Mouse (Mus musculus) CH12.LX (cell line): ENCODE measurements around the gene Baiap2l1. TPM values are rescaled to one million over a fixed set of nuclear protein-coding genes. Genes with fewer than 3 reads are reported as not detected.

Experiments used
- DNase-seq: peaks from one replicate; pipeline ENCODE4 v3.0.0-alpha.2; 2013; ENCODE audit errors: extremely low read depth
- H3K27ac ChIP-seq: 2 replicates; pipeline ENCODE4 v1.5.1; 2012; ENCODE audit warnings: low read depth, mild to moderate bottlenecking, control low read depth, moderate library complexity; ENCODE audit not compliant: insufficient read depth
- H3K27me3 ChIP-seq: replicated peaks from 2 replicates; pipeline ENCODE3; 2012; ENCODE audit warnings: inconsistent platforms
- H3K36me3 ChIP-seq, 2 experiments: replicated peaks in 1 of 2; 2 replicates each; pipeline versions ENCODE3 to v1.6.1; 2012; ENCODE audit warnings: inconsistent platforms in 1 of 2, low read length in 1 of 2, mild to moderate bottlenecking in 1 of 2, mixed read lengths in 1 of 2, moderate library complexity in 1 of 2; ENCODE audit not compliant: control insufficient read depth in 1 of 2, insufficient read depth in 1 of 2
- H3K4me1 ChIP-seq, 2 experiments: 2 replicates each; pipeline ENCODE4 v1.6.1; 2012; ENCODE audit warnings: inconsistent platforms in 1 of 2, moderate library complexity in 1 of 2; ENCODE audit not compliant: insufficient read depth in 2 of 2, control insufficient read depth in 1 of 2
- H3K4me2 ChIP-seq: 2 replicates; pipeline ENCODE4 v1.6.1; 2012; ENCODE audit warnings: low read depth, mild to moderate bottlenecking, control low read depth; ENCODE audit not compliant: poor library complexity, insufficient read depth, severe bottlenecking
- H3K4me3 ChIP-seq, 3 experiments: fragments of 150-350 bp in 1 of 3; sonication (generic) in 1 of 3; replicated peaks in 1 of 3; 2 replicates each; pipeline versions ENCODE3 to v1.5.1; 2011 to 2012; ENCODE audit warnings: low read depth in 2 of 3, low read length in 2 of 3, mild to moderate bottlenecking in 2 of 3, moderate library complexity in 2 of 3, control low read depth in 1 of 3, improper control_type of control experiment in 1 of 3, inconsistent platforms in 1 of 3, mixed read lengths in 1 of 3; ENCODE audit not compliant: poor library complexity in 1 of 3
- H3K79me2 ChIP-seq: replicated peaks from 2 replicates; pipeline ENCODE4 v1.6.1; 2012; ENCODE audit warnings: mild to moderate bottlenecking, moderate library complexity; ENCODE audit not compliant: control insufficient read depth, poor library complexity, insufficient read depth, severe bottlenecking; ENCODE audit errors: extremely low read depth
- H3K9ac ChIP-seq: 2 replicates; pipeline ENCODE4 v1.6.1; 2012; ENCODE audit warnings: low read depth, mild to moderate bottlenecking, control low read depth, moderate library complexity; ENCODE audit not compliant: insufficient read depth
- H3K9me3 ChIP-seq: replicated peaks from 2 replicates; pipeline ENCODE3; 2012; ENCODE audit warnings: low read length, inconsistent platforms, mixed read lengths
- BHLHE40 ChIP-seq: IDR thresholded peaks from 2 replicates; pipeline ENCODE4 v1.6.1; 2011; ENCODE audit warnings: mild to moderate bottlenecking, low read depth, low read length, improper control_type of control experiment
- CHD1 ChIP-seq: IDR thresholded peaks from 2 replicates; pipeline ENCODE4 v1.6.1; 2012; ENCODE audit warnings: low read depth, low read length, improper control_type of control experiment, inconsistent platforms
- CHD2 ChIP-seq: IDR thresholded peaks from 2 replicates; pipeline ENCODE4 v1.6.1; 2011; ENCODE audit warnings: low read length, improper control_type of control experiment
- CTCF ChIP-seq, 2 experiments: IDR thresholded peaks in 1 of 2; conservative IDR thresholded peaks in 1 of 2; 2 replicates each; pipeline ENCODE4 v1.5.1; 2011 to 2012; ENCODE audit warnings: low read depth in 2 of 2, low read length in 2 of 2, improper control_type of control experiment in 1 of 2, inconsistent platforms in 1 of 2, mild to moderate bottlenecking in 1 of 2, moderate library complexity in 1 of 2
- E2F4 ChIP-seq: IDR thresholded peaks from 2 replicates; pipeline ENCODE4 v1.6.1; 2011; ENCODE audit warnings: low read depth, low read length, improper control_type of control experiment; ENCODE audit not compliant: insufficient replicate concordance
- ELF1 ChIP-seq: IDR thresholded peaks from 2 replicates; pipeline ENCODE4 v1.6.1; 2014; ENCODE audit warnings: low read depth, mild to moderate bottlenecking, inconsistent platforms, low read length, improper control_type of control experiment
- EP300 ChIP-seq: IDR thresholded peaks from 2 replicates; pipeline ENCODE4 v1.6.1; 2011; ENCODE audit warnings: low read length, improper control_type of control experiment
- ETS1 ChIP-seq: conservative IDR thresholded peaks from 2 replicates; pipeline ENCODE4 v1.6.1; 2012; ENCODE audit warnings: low read depth, mild to moderate bottlenecking, inconsistent platforms, low read length, improper control_type of control experiment, moderate library complexity
- GABPA ChIP-seq: IDR thresholded peaks from 2 replicates; pipeline ENCODE4 v1.6.1; 2012; ENCODE audit warnings: low read depth, low read length, improper control_type of control experiment, inconsistent platforms; ENCODE audit not compliant: insufficient replicate concordance
- HCFC1 ChIP-seq: IDR thresholded peaks from 2 replicates; pipeline ENCODE4 v1.6.1; 2012; ENCODE audit warnings: low read depth, mild to moderate bottlenecking, inconsistent platforms, low read length, improper control_type of control experiment
- IRF4 ChIP-seq: IDR thresholded peaks from 2 replicates; pipeline ENCODE4 v1.6.1; 2014; ENCODE audit warnings: low read depth, mild to moderate bottlenecking, inconsistent platforms, low read length, improper control_type of control experiment
- JUN ChIP-seq: IDR thresholded peaks from 2 replicates; pipeline ENCODE4 v1.6.1; 2011; ENCODE audit warnings: low read depth, mild to moderate bottlenecking, low read length, improper control_type of control experiment, moderate library complexity; ENCODE audit not compliant: insufficient read depth
- KAT2A ChIP-seq: IDR thresholded peaks from 2 replicates; pipeline ENCODE4 v1.6.1; 2012; ENCODE audit warnings: low read length, improper control_type of control experiment, inconsistent platforms; ENCODE audit not compliant: insufficient replicate concordance
- MAFK ChIP-seq: IDR thresholded peaks from 2 replicates; pipeline ENCODE4 v1.6.1; 2011; ENCODE audit warnings: low read length, improper control_type of control experiment; ENCODE audit not compliant: insufficient replicate concordance
- MAX ChIP-seq: IDR thresholded peaks from 2 replicates; pipeline ENCODE4 v1.6.1; 2011; ENCODE audit warnings: low read length, improper control_type of control experiment
- MEF2A ChIP-seq: IDR thresholded peaks from 2 replicates; pipeline ENCODE4 v1.6.1; 2014; ENCODE audit warnings: low read depth, mild to moderate bottlenecking, inconsistent platforms, low read length, improper control_type of control experiment, borderline replicate concordance
- MXI1 ChIP-seq: IDR thresholded peaks from 2 replicates; pipeline ENCODE4 v1.6.1; 2011; ENCODE audit warnings: mild to moderate bottlenecking, low read depth, low read length, improper control_type of control experiment
- MYC ChIP-seq: IDR thresholded peaks from 2 replicates; pipeline ENCODE4 v1.6.1; 2011; ENCODE audit warnings: low read depth, mild to moderate bottlenecking, improper control_type of control experiment, low read length
- NELFE ChIP-seq: IDR thresholded peaks from 2 replicates; pipeline ENCODE4 v1.6.1; 2011; ENCODE audit warnings: low read depth, low read length, improper control_type of control experiment
- NRF1 ChIP-seq: IDR thresholded peaks from 2 replicates; pipeline ENCODE4 v1.6.1; 2014; ENCODE audit warnings: low read depth, mild to moderate bottlenecking, inconsistent platforms, low read length, improper control_type of control experiment, moderate library complexity
- POLR2A ChIP-seq: IDR thresholded peaks from 2 replicates; pipeline ENCODE4 v1.6.1; 2011; ENCODE audit warnings: low read depth, mild to moderate bottlenecking, improper control_type of control experiment, low read length
- RCOR1 ChIP-seq: conservative IDR thresholded peaks from 2 replicates; pipeline ENCODE4 v1.6.1; 2012; ENCODE audit warnings: low read depth, mild to moderate bottlenecking, inconsistent platforms, low read length, improper control_type of control experiment
- SIN3A ChIP-seq: IDR thresholded peaks from 2 replicates; pipeline ENCODE4 v1.6.1; 2012; ENCODE audit warnings: low read length, improper control_type of control experiment, inconsistent platforms
- SMC3 ChIP-seq: IDR thresholded peaks from 2 replicates; pipeline ENCODE4 v1.6.1; 2011; ENCODE audit warnings: low read depth, low read length, improper control_type of control experiment
- TBP ChIP-seq: conservative IDR thresholded peaks from 2 replicates; pipeline ENCODE4 v1.6.1; 2011; ENCODE audit warnings: low read depth, low read length, improper control_type of control experiment
- TCF12 ChIP-seq: IDR thresholded peaks from 2 replicates; pipeline ENCODE4 v1.6.1; 2014; ENCODE audit warnings: low read depth, mild to moderate bottlenecking, inconsistent platforms, low read length, improper control_type of control experiment
- UBTF ChIP-seq: IDR thresholded peaks from 2 replicates; pipeline ENCODE4 v1.6.1; 2012; ENCODE audit warnings: low read depth, mild to moderate bottlenecking, inconsistent platforms, low read length, improper control_type of control experiment, moderate library complexity
- USF1 ChIP-seq: IDR thresholded peaks from 2 replicates; pipeline ENCODE4 v1.6.1; 2014; ENCODE audit warnings: low read depth, mild to moderate bottlenecking, inconsistent platforms, low read length, improper control_type of control experiment
- USF2 ChIP-seq: conservative IDR thresholded peaks from 2 replicates; pipeline ENCODE4 v1.6.1; 2011; ENCODE audit warnings: low read depth, low read length, improper control_type of control experiment
- ZC3H11A ChIP-seq: IDR thresholded peaks from 2 replicates; pipeline ENCODE4 v1.6.1; 2012; ENCODE audit warnings: low read depth, mild to moderate bottlenecking, inconsistent platforms, low read length, improper control_type of control experiment
- ZMIZ1 ChIP-seq: IDR thresholded peaks from 2 replicates; pipeline ENCODE4 v1.6.1; 2012; ENCODE audit warnings: low read depth, mild to moderate bottlenecking, inconsistent platforms, low read length, improper control_type of control experiment
- ZNF384 ChIP-seq: IDR thresholded peaks from 2 replicates; pipeline ENCODE4 v1.6.1; 2012; ENCODE audit warnings: low read depth, low read length, improper control_type of control experiment, inconsistent platforms
- dilution Hi-C: fragments of 300-500 bp; cut with MboI; formaldehyde crosslinking; loops from 2 replicates; pipeline ENCODE4 v1.14.3; 2020; ENCODE audit warnings: low sequenced_read_pairs; ENCODE audit not compliant: extremely low pct_unique_long_range_greater_than_20kb, extremely low pct_ligation_motif_present
- in situ Hi-C: fragments of 300-500 bp; cut with MboI; formaldehyde crosslinking; loops from 3 replicates; pipeline ENCODE4 v1.14.3; 2019; ENCODE audit warnings: low sequenced_read_pairs, low pct_ligation_motif_present, low pct_unique_long_range_greater_than_20kb, mixed read lengths
- polyA plus RNA-seq: library from polyadenylated mRNA; unstranded; fragments of >175 nt; gene quantifications from 2 replicates; pipeline ENCODE4 v1.2.1, GENCODE M21; 2012; ENCODE audit warnings: low read depth; ENCODE audit not compliant: insufficient read length
- total RNA-seq, 2 experiments: library from RNA; depleted of rRNA; stranded (reverse); fragments of 300-350 nt in 1 of 2; fragments of >200 nt in 1 of 2; gene quantifications; 2 replicates each; pipeline ENCODE4 v1.2.3; 2012 to 2014

Gene Baiap2l1
- total and polyA plus RNA-seq, 3 experiments = 0.04 to 0.40 (median 0.11) TPM

DNA sequence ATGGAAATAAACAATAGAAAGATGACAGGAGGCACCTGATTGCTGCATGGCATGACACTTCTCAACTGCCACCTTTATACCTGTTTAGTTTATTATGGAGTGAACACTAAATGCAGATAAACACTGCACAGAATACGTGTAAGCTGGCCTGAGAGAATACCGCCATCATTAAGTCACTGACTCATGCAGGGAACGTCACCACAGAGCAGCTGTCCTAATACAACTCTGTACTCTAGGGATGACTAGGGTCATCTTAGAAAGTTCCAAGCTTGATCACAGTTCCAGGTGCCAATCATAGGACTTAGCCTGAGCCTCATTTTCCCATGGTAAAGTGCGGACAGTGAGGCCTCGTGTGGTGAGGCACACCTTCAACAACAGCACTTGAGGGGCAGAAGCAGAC is 73.3 kb downstream of the Baiap2l1 start:
- peaks cover 0 to 4% of the 10 kb centered on the region in 2 experiments for H3K36me3 ChIP-seq
- no peak overlapping the region for H3K27ac ChIP-seq
- in situ Hi-C loops (no loop called here), dilution Hi-C loops (no loop called here)
- H3K27me3 ChIP-seq = no peaks in the 10 kb centered on the region
- no peak overlapping the region for H3K9ac ChIP-seq
- peaks cover 24 to 57% of the 10 kb centered on the region in 2 experiments for H3K4me1 ChIP-seq
- no peak for DNase-seq
- no peak overlapping the region for H3K4me2 ChIP-seq
- TF ChIP-seq CTCF (conservative IDR thresholded peaks at IDR 0.05 in 1 of 2, IDR thresholded peaks at IDR 0.05 in 1 of 2; ENCODE audit: low read depth in 2 of 2, low read length in 2 of 2) = no peak
- no peak for TF ChIP-seq ZMIZ1
- peak; percentile 39; the same call in 1 of the 2 replicates for TF ChIP-seq ETS1
- no peaks in the 10 kb centered on the region for H3K79me2 ChIP-seq
- no peaks in the 10 kb centered on the region for H3K9me3 ChIP-seq
- H3K4me3 ChIP-seq = no peak overlapping the region

DNA sequence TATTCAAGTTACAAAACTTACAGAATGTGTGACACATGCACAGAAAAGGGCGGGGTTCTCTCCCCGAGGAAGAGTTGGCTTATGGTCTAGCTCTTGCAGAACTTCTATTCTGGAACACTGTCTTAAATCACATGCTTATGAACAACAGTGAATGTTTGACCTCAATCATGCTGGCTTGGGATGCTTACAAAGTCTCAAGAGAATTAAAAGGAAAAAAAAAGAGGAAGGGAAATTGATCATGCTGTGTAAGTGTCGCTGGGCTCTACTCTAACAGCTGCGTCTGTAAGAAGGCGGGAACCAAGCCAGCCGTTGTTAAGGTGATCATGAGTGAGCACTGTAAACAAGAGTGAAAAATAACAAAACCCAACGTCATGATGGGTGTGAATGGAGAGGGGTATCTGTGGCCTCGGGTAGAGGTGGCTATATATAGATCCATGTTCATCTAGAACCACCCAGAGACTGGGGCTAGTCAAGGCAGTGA is 74.3 kb downstream of the Baiap2l1 start:
- Histone ChIP-seq H3K36me3 (peaks cover 0 to 9% of the 10 kb centered on the region in 2 experiments), H3K4me1 (peaks cover 24 to 61% of the 10 kb centered on the region in 2 experiments), H3K4me3 (no peak overlapping the region), H3K4me2 (peak overlapping the region; percentile 14), H3K9ac (no peak overlapping the region), H3K9me3 (no peaks in the 10 kb centered on the region), H3K79me2 (no peaks in the 10 kb centered on the region), H3K27me3 (no peaks in the 10 kb centered on the region), H3K27ac (no peak overlapping the region)
- dilution Hi-C loops = no loop called here
- in situ Hi-C loops = no loop called here
- peak; percentile 90 for DNase-seq
- TF ChIP-seq NRF1 (no peak), USF1 (no peak), HCFC1 (0 out of 2 replicates have a peak, but pooled peaks have one; percentile 35), NELFE (peak; percentile 29; the same call in 1 of the 2 replicates), SMC3 (no peak), ZNF384 (peak; percentile 93), TBP (no peak), ELF1 (no peak), MEF2A (peak; percentile 84), TCF12 (peak; percentile 75), POLR2A (no peak), ZC3H11A (no peak), ZMIZ1 (0 out of 2 replicates have a peak, but pooled peaks have one; percentile 55), MAX (peak; percentile 64), KAT2A (0 out of 2 replicates have a peak, but pooled peaks have one; percentile 57), E2F4 (peak; percentile 88), MYC (peak; percentile 72; the same call in 1 of the 2 replicates), EP300 (peak; percentile 85), MAFK (no peak), ETS1 (peak; percentile 93), CHD1 (no peak), IRF4 (peak; percentile 70), GABPA (no peak), CTCF (conservative IDR thresholded peaks at IDR 0.05 in 1 of 2, IDR thresholded peaks at IDR 0.05 in 1 of 2; ENCODE audit: low read depth in 2 of 2, low read length in 2 of 2) (no peak), CHD2 (0 out of 2 replicates have a peak, but pooled peaks have one; percentile 7), SIN3A (peak; percentile 89), BHLHE40 (peak; percentile 78), UBTF (no peak), MXI1 (peak; percentile 62; the same call in 1 of the 2 replicates), JUN (no peak), RCOR1 (no peak; the same call in 1 of the 2 replicates), USF2 (no peak)
